Mouse (Mus musculus) cerebellum, adult 2 months (tissue): Measurements from ENCODE around the gene Ythdf1. TPM values are rescaled to one million over a fixed set of nuclear protein-coding genes. Genes with fewer than 3 reads are reported as not detected.

Experiments used
- DNase-seq, 2 experiments: peaks; one replicate each; pipeline ENCODE4 v3.0.0; 2021
- H3K27ac ChIP-seq: fragments of 200-500 bp; 2 replicates; pipeline ENCODE4 v1.5.1; 2012; ENCODE audit warnings: low read length, control low read depth, inconsistent platforms; ENCODE audit not compliant: insufficient read depth
- H3K27me3 ChIP-seq: fragments of 200-500 bp; 2 replicates; pipeline ENCODE4 v1.6.1; 2012; ENCODE audit warnings: inconsistent platforms, mild to moderate bottlenecking, low read length, moderate library complexity; ENCODE audit not compliant: control insufficient read depth, insufficient read depth
- H3K4me1 ChIP-seq: fragments of 200-500 bp; 2 replicates; pipeline ENCODE4 v1.6.1; 2011; ENCODE audit warnings: low read length; ENCODE audit not compliant: control insufficient read depth, insufficient read depth
- H3K4me3 ChIP-seq: fragments of 200-500 bp; replicated peaks from 2 replicates; pipeline ENCODE3; 2011; ENCODE audit warnings: mild to moderate bottlenecking, low read depth, low read length, control low read depth; ENCODE audit not compliant: insufficient read depth
- CTCF ChIP-seq: fragments of 200-500 bp; IDR thresholded peaks from 2 replicates; pipeline ENCODE4 v1.5.1; 2011; ENCODE audit warnings: low read depth, mild to moderate bottlenecking, control low read depth, low read length, moderate library complexity, borderline replicate concordance; ENCODE audit not compliant: insufficient read depth
- POLR2A ChIP-seq: fragments of 200-500 bp; IDR thresholded peaks from 2 replicates; pipeline ENCODE4 v1.6.1; 2011; ENCODE audit warnings: low read length, control low read depth, borderline replicate concordance; ENCODE audit not compliant: insufficient read depth
- WGBS: fragments of 180-500 bp; shearing (Covaris S2); methylation state at CpG from one replicate; pipeline ENCODE4 v1.1.7; 2018; 5-methylcytosine and 5-hydroxymethylcytosine counted together
- polyA plus RNA-seq: library from polyadenylated mRNA; depleted of rRNA; stranded (reverse); fragments of >200 nt; gene quantifications from 2 replicates; pipeline ENCODE4 v1.2.3, GENCODE M21; 2012

The Ythdf1 gene
- polyA plus RNA-seq, 1 experiment = 52.3 TPM

DNA sequence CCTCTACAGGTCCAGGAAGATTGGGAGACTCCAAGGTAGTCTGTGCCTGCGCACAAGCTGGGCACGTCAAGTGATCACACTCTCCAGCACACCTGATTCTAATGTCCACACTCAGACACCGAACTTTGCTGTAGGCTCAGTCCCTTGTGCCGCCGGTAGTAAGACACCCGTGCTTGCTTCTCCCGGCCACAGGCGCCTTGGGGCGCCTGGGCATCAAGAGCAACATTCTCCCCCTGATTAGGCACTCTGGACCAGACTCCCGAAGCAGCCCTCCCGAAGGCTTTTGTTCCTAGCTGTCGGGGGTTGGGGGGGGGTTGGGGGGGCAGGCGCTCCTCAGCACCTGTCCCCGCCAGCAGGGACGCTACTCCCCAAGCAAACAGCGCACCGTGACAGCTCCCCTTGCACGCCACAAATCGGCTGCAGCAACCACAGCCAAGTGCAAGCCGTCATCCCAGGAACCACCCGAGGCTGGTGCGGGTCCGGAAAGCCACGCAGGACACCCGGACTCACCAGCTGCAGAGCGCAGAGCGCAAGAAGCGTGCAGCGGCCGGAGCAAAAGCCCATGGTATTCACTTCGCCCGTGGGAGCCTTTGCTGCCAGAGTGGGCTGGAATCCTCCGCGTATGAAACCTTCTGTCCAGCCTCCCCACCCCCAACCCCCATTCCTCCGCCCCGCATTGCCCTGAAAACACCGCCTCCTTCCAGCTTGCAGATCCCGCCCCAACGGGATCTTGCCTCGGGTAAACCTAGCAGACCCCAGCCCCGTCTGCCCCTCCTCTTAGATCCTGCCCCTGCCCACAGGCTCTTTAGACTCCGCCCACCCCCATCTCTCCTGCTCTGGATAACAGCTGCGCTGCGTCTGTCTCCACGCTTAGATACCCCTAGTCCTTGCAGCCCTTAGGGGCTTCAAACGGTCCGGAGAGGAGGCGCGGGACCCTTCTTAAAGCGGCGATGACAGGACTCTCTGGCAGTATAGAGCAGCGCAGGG lies 33.6 kb upstream of the Ythdf1 start, which contains the start of gene Nkain4:
Gene Nkain4 (minus strand): TSS at position 639 of the 987 bp plus-strand sequence.
- TF ChIP-seq CTCF (peak; percentile 21; the same call in 1 of the 2 replicates), POLR2A (peak; percentile 21; the same call in 1 of the 2 replicates)
- peak within 1 kb of the TSS; percentile 67 for H3K27ac ChIP-seq
- no peaks in the 10 kb centered on the region for H3K4me1 ChIP-seq
- H3K27me3 ChIP-seq = no peaks in the 10 kb centered on the region
- peak; percentile 63 to 72 for DNase-seq
- under 1% methylated on average over 52 of the region's 52 CpGs for WGBS
- peak within 1 kb of the TSS; percentile 88 for H3K4me3 ChIP-seq

DNA sequence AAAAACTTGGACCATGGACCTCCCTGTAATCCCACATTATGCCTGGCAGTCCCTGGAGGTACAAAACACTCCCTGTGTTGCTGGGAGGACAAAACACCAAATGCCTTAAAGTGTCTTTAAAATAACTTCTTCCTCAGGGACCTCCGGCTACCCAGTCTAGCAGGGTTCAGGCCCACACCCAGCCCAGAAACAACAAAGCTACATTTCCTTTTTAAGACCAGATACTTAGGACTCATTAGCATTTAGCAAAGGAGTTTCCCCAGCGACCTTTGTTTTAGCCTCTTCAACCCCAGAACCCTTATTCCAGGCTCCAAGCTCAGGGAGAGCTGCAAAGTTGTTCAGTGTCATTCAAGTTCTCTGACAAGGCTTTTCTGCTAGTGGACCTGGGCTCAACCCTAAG lies 32.9 kb upstream of the Ythdf1 start:
- TF ChIP-seq POLR2A (no peak), CTCF (no peak)
- H3K4me1 ChIP-seq = no peaks in the 10 kb centered on the region

DNA sequence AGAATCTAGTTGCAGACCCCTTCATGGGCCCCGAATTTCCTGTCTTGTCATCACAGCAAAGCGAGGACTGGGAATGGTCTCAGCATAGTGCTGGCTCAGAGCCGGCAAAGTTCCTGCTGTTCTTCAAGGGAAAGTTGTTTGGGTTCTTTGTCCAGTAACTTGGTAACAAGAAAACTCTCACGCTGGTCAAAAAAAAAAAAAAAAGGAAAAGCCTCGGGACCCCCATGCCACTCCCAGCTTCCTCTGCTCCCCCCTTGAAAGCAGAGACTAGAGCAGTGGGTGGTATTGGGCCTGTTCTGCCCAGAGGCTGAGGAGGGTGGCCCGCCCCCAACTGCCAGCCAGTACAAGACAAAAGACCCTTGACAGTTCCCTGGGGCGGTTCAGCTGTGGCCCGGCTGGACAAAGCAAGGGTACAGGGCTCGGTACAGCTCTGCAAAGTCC lies 32.0 kb upstream of the Ythdf1 start:
- 59% methylated on average over 9 of the region's 9 CpGs for WGBS
- H3K4me1 ChIP-seq = no peaks in the 10 kb centered on the region
- no peak overlapping the region for H3K4me3 ChIP-seq
- peak in 1 of 2 experiments; percentile 35 for DNase-seq
- H3K27me3 ChIP-seq = no peaks in the 10 kb centered on the region
- no peak overlapping the region for H3K27ac ChIP-seq
- TF ChIP-seq POLR2A (no peak), CTCF (no peak)

More for the DNA sequence above, 32.9 kb upstream of the Ythdf1 start:
- Histone ChIP-seq H3K27ac (peak overlapping the region; percentile 67; the same call in 1 of the 2 replicates), H3K27me3 (no peaks in the 10 kb centered on the region), H3K4me3 (peak overlapping the region; percentile 88)
- DNase-seq = no peak
- 57% methylated on average over 2 of the region's 2 CpGs for WGBS

DNA sequence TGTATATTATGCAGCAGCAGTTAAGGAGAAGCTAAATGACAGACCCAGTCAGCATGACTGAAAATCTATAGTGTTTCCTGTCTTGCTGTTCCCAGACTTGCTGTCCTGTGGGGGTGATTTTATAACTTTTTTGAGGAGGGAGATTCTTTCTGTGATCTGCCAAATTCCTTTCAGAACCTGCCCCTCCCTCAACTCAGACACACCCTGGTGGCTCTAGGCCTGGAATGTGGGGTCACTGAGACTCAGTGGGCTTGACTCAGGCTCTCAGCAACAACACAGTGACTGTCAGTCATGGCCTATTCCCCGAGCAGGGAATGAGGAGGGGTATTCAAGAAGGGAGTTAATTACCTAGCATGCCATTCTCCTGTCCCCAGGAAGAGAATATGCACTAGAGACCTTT lies 29.2 kb upstream of the Ythdf1 start:
- WGBS = 44% methylated on average over 1 of the region's 1 CpGs
- H3K4me3 ChIP-seq = no peak overlapping the region
- TF ChIP-seq POLR2A (no peak), CTCF (no peak)
- DNase-seq = no peak
- no peaks in the 10 kb centered on the region for H3K27me3 ChIP-seq
- no peak overlapping the region for H3K27ac ChIP-seq
- H3K4me1 ChIP-seq = no peaks in the 10 kb centered on the region

DNA sequence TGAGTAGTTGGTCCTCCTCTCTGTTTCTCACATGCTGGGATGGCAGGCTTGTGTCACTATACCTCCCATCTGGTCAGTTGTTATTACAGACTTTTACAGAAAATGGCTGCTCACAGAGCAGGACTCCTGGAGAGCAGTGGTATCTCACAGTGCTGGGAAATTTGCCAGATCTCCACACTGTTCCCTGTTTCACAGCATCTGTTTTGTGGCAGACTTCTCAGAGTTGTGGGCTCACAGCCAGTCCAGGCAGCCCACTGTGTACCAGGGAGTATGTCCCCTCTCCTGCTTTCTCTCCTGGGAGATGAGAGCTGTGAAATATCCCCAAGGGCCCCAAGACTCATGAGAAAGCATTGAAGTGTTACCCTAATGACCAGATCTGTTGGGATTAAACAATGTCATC lies 21.1 kb upstream of the Ythdf1 start:
- H3K27ac ChIP-seq = no peak overlapping the region
- no peaks in the 10 kb centered on the region for H3K27me3 ChIP-seq
- no peak overlapping the region for H3K4me3 ChIP-seq
- DNase-seq = no peak
- TF ChIP-seq POLR2A = no peak
- no peaks in the 10 kb centered on the region for H3K4me1 ChIP-seq

DNA sequence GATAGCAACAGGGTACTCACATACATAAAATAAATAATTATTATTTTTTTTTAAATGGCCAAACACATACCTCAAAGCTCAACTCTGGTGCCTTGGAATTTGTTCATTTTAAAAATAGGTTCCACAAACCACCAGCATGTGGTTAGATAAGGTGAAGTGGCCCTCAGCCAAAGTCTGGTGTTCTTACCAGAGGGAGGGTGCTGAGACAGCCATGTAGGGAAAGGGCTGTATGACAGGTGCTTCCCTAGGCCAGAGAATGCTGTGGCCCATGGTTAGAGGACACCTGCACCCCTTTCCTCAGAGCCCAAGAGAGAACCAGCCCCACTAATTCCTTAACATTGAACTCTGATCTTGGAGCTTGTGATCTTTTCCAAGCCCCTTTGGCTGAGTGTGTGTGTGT lies 19.4 kb upstream of the Ythdf1 start:
- no peak for DNase-seq
- no peak for TF ChIP-seq CTCF
- no peak for TF ChIP-seq POLR2A
- Histone ChIP-seq H3K27ac (no peak overlapping the region), H3K27me3 (no peaks in the 10 kb centered on the region), H3K4me3 (no peak overlapping the region), H3K4me1 (no peaks in the 10 kb centered on the region)

DNA sequence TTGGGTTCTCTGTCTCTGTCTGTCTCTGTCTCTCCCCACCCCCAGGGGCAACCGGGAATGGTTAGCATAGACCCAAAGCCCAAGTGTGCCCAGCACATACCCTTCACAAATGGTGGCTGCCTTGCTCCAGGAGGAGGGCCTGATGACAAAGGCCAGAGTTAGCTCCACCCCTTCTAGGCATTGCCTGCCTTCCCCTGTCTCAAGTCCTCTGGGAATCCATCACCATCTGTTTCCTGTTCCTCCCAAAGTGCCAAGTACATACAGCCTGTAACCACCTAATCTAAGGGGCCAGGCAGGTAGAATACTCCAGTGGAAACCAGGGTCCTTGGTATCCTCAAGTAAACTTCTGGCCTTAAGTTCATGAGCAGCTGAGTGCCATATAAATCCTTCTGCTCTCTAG lies 11.7 kb upstream of the Ythdf1 start:
- H3K27me3 ChIP-seq = no peaks in the 10 kb centered on the region
- no peak for DNase-seq
- H3K27ac ChIP-seq = no peak overlapping the region
- peaks cover 3% of the 10 kb centered on the region; the same call in 1 of the 2 replicates for H3K4me1 ChIP-seq
- 83% methylated on average over 1 of the region's 1 CpGs for WGBS
- no peak overlapping the region for H3K4me3 ChIP-seq
- TF ChIP-seq POLR2A (no peak), CTCF (no peak)

DNA sequence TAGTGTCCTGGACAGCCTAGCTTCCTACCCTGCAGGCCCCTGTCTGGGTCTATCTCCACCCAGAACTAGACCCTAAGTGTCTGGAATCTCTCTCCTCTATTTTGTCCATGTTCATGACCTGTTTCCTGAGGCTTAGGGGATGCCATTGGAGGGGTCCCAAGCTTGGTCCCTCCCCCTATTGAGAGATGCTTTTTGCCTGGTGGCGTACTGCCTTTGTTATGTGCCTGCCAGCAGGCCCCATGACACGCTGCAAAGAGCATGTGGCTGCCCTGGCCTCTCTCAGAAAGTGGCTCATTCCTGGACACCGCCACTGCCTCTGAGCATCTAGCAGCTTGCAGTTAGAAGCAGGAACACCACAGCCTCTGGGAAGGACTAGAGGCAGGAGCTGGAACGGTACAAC lies 8.0 kb upstream of the Ythdf1 start, which contains the start of gene Birc7:
Gene Birc7 (plus strand): TSS at position 301 of the 400 bp plus-strand sequence.
- WGBS = 41% methylated on average over 4 of the region's 4 CpGs
- no peak within 1 kb of the TSS for H3K4me3 ChIP-seq
- no peak for DNase-seq
- no peak for TF ChIP-seq POLR2A
- no peak for TF ChIP-seq CTCF
- peaks cover 3% of the 10 kb centered on the region; the same call in 1 of the 2 replicates for H3K4me1 ChIP-seq
- H3K27me3 ChIP-seq = no peaks in the 10 kb centered on the region
- no peak within 1 kb of the TSS for H3K27ac ChIP-seq
